Mouse (Mus musculus): ENCODE measurements around the gene Fam163b. TPM values are rescaled to one million over a fixed set of nuclear protein-coding genes. Genes with fewer than 3 reads are reported as not detected.

Gene Fam163b
- total and polyA plus RNA-seq, 3 experiments = not detected

DNA sequence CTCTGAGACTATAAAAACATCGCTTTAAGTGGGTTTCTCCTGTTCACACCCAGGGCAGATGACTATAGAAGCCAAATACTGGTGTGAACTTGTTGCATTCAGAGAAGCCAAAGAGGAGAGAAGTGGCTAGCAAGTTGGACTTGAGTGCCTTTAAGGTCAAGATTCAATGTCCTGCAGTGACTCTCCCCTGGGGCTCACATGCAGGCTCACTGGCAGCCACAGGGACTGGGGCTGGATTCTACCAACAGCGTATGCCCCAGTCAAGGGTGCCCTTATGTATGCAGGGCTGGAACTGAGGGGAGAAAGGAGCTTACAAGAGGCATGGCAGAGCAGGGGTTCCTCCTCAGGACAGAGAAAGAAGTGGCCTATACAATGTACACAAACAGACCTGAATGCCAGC lies 22.5 kb downstream of the Fam163b start:
- Histone ChIP-seq H3K9ac (ENCODE audit: control insufficient read depth, low read depth, low read length, poor library complexity, severe bottlenecking) (no peak overlapping the region), H3K36me3 (ENCODE audit: control insufficient read depth in 1 of 2, insufficient read depth in 2 of 2, low read length in 2 of 2) (no peaks in the 10 kb centered on the region), H3K27ac (ENCODE audit: control insufficient read depth, low read depth, low read length) (no peak overlapping the region), H3K4me3 (ENCODE audit: control insufficient read depth in 1 of 2, insufficient read depth in 1 of 2, low read depth in 2 of 2, low read length in 2 of 2) (no peak overlapping the region), H3K4me1 (ENCODE audit: control insufficient read depth in 1 of 2, insufficient read depth in 2 of 2, low read length in 2 of 2) (no peaks in the 10 kb centered on the region), H3K27me3 (ENCODE audit: control insufficient read depth in 1 of 2, insufficient read depth in 2 of 2, low read length in 2 of 2) (peaks cover 0 to 4% of the 10 kb centered on the region in 2 experiments), H3K9me3 (replicated peaks; ENCODE audit: insufficient read depth, low read length) (no peaks in the 10 kb centered on the region), H3K79me2 (ENCODE audit: control insufficient read depth, insufficient read depth, low read length, poor library complexity) (no peaks in the 10 kb centered on the region)
- DNase-seq (ENCODE audit: low read depth, low spot score) = no peak
- no peak for TF ChIP-seq MAFK (IDR thresholded peaks at IDR 0.05; ENCODE audit: borderline replicate concordance, low read depth, low read length)
- TF ChIP-seq RAD21 (IDR thresholded peaks at IDR 0.05; ENCODE audit: low read depth, low read length) = no peak
- TF ChIP-seq UBTF (IDR thresholded peaks at IDR 0.05; ENCODE audit: borderline replicate concordance, insufficient read depth, low read depth, low read length) = no peak
- no peak for TF ChIP-seq CTCF (IDR thresholded peaks at IDR 0.05 in 2 of 3, conservative IDR thresholded peaks at IDR 0.05 in 1 of 3; ENCODE audit: control insufficient read depth in 1 of 3, insufficient read depth in 1 of 3, low read depth in 2 of 3, low read length in 3 of 3, poor library complexity in 1 of 3, severe bottlenecking in 1 of 3)
- TF ChIP-seq GATA1 (IDR thresholded peaks at IDR 0.05; ENCODE audit: low read depth, low read length) = no peak
- TF ChIP-seq MAZ (IDR thresholded peaks at IDR 0.05; ENCODE audit: low read depth, low read length) = no peak
- TF ChIP-seq MAX (IDR thresholded peaks at IDR 0.05; ENCODE audit: low read length) = no peak
- TF ChIP-seq ZMIZ1 (IDR thresholded peaks at IDR 0.05; ENCODE audit: low read depth, low read length) = no peak
- no peak for TF ChIP-seq POLR2AphosphoS5 (IDR thresholded peaks at IDR 0.05; ENCODE audit: borderline replicate concordance, low read depth, low read length)
- no peak for TF ChIP-seq MEF2A (IDR thresholded peaks at IDR 0.05; ENCODE audit: extremely low read depth, insufficient replicate concordance, low read depth, low read length, poor library complexity, severe bottlenecking)

DNA sequence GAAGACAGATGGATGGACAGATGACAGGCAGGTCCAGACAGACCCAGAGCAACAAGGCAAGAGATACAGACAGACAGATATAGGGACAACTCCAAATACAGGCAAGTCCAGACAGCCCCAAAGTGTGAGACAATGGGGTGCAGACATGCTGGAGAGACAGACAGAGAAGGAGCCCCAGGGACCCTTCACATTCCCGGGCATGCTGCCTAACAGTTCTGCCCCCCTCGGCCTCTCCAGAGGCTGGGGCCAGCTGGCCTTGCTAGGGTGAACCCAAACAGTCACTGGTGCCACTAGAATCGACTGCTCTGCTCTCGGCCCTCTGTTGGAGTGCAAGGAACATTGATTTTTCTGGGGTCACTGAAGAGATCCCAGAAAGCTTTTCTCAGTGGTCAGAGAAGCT lies 23.8 kb downstream of the Fam163b start:
- Histone ChIP-seq H3K79me2 (ENCODE audit: control insufficient read depth, insufficient read depth, low read length, poor library complexity) (no peaks in the 10 kb centered on the region), H3K9ac (ENCODE audit: control insufficient read depth, low read depth, low read length, poor library complexity, severe bottlenecking) (no peak overlapping the region), H3K36me3 (ENCODE audit: control insufficient read depth in 1 of 2, insufficient read depth in 2 of 2, low read length in 2 of 2) (no peaks in the 10 kb centered on the region), H3K27ac (ENCODE audit: control insufficient read depth, low read depth, low read length) (no peak overlapping the region), H3K27me3 (ENCODE audit: control insufficient read depth in 1 of 2, insufficient read depth in 2 of 2, low read length in 2 of 2) (peaks cover 3 to 9% of the 10 kb centered on the region in 2 experiments), H3K4me3 (ENCODE audit: control insufficient read depth in 1 of 2, insufficient read depth in 1 of 2, low read depth in 2 of 2, low read length in 2 of 2) (no peak overlapping the region), H3K9me3 (replicated peaks; ENCODE audit: insufficient read depth, low read length) (no peaks in the 10 kb centered on the region), H3K4me1 (ENCODE audit: control insufficient read depth in 1 of 2, insufficient read depth in 2 of 2, low read length in 2 of 2) (no peaks in the 10 kb centered on the region)
- TF ChIP-seq RAD21 (IDR thresholded peaks at IDR 0.05; ENCODE audit: low read depth, low read length) = no peak
- TF ChIP-seq ELF1 (IDR thresholded peaks at IDR 0.05; ENCODE audit: low read depth, low read length) = no peak
- TF ChIP-seq TCF12 (IDR thresholded peaks at IDR 0.05; ENCODE audit: low read depth, low read length) = no peak
- DNase-seq (ENCODE audit: low read depth, low spot score) = no peak

DNA sequence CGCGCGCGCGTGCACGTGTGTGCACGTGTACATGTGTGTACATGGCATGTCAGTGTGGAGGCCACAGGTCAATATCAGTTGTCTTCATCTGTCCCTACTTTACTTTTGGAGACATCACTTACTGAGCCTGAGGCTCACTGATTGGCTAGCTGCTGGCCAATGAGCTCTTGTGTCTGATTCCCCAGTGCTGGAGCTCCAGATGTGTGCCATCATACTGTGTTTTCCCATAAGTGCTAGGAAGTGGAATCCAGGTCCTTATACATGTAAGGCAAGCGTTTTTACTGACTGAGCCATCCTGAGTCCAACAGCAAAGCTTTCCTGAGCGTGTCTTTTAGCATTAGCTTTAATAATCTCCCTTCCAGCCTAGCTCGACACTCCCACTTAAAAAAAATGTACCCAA lies 28.1 kb downstream of the Fam163b start:
- no peaks in the 10 kb centered on the region for H3K4me1 ChIP-seq (ENCODE audit: control insufficient read depth in 1 of 2, insufficient read depth in 2 of 2, low read length in 2 of 2)
- no peak overlapping the region for H3K9ac ChIP-seq (ENCODE audit: control insufficient read depth, low read depth, low read length, poor library complexity, severe bottlenecking)
- no peak for DNase-seq (ENCODE audit: low read depth, low spot score)
- no peak overlapping the region for H3K27ac ChIP-seq (ENCODE audit: control insufficient read depth, low read depth, low read length)
- H3K36me3 ChIP-seq (ENCODE audit: control insufficient read depth in 1 of 2, insufficient read depth in 2 of 2, low read length in 2 of 2) = no peaks in the 10 kb centered on the region
- no peak overlapping the region for H3K4me3 ChIP-seq (ENCODE audit: control insufficient read depth in 1 of 2, insufficient read depth in 1 of 2, low read depth in 2 of 2, low read length in 2 of 2)
- no peaks in the 10 kb centered on the region for H3K79me2 ChIP-seq (ENCODE audit: control insufficient read depth, insufficient read depth, low read length, poor library complexity)
- no peaks in the 10 kb centered on the region for H3K9me3 ChIP-seq (replicated peaks; ENCODE audit: insufficient read depth, low read length)
- H3K27me3 ChIP-seq (ENCODE audit: control insufficient read depth in 1 of 2, insufficient read depth in 2 of 2, low read length in 2 of 2) = peaks cover 3 to 10% of the 10 kb centered on the region in 2 experiments
- TF ChIP-seq TAL1 (IDR thresholded peaks at IDR 0.05; ENCODE audit: low read length) (no peak), CHD1 (IDR thresholded peaks at IDR 0.05; ENCODE audit: low read depth, low read length) (no peak), POLR2AphosphoS5 (IDR thresholded peaks at IDR 0.05; ENCODE audit: borderline replicate concordance, low read depth, low read length) (no peak), RAD21 (IDR thresholded peaks at IDR 0.05; ENCODE audit: low read depth, low read length) (no peak), UBTF (IDR thresholded peaks at IDR 0.05; ENCODE audit: borderline replicate concordance, insufficient read depth, low read depth, low read length) (no peak)

Data from MEL (cell line).